Mouse (Mus musculus) ES-CJ7 (cell line): ENCODE data around the gene Gata5.
A peak's percentile ranks its signal among the peaks of the same experiment; 100 is the strongest.

Experiments used
- DNase-seq: peaks from one replicate; pipeline ENCODE4 v3.0.0; 2011; ENCODE audit warnings: low read depth, low spot score

Gata5 gene

GRCm38 (mm10) chr2:180307680-180308079 lies 26.8 kb downstream of the Gata5 start:
- no peak for DNase-seq

- DNase-seq: no peak
These were observed 27.9 kb downstream of the Gata5 start for GRCm38 (mm10) chr2:180306423-180307168.

- DNase-seq: no peak
These were observed 28.5 kb downstream of the Gata5 start for GRCm38 (mm10) chr2:180306009-180306408.

- DNase-seq: no peak
These were observed 29.0 kb downstream of the Gata5 start for GRCm38 (mm10) chr2:180305490-180305889.

GRCm38 (mm10) chr2:180304554-180304953 lies 29.9 kb downstream of the Gata5 start:
- DNase-seq: no peak

GRCm38 (mm10) chr2:180303468-180303867 lies 31.0 kb downstream of the Gata5 start:
- no peak for DNase-seq

- DNase-seq: no peak
These were observed 32.3 kb downstream of the Gata5 start for GRCm38 (mm10) chr2:180302201-180302600.

GRCm38 (mm10) chr2:180300771-180301170 lies 33.7 kb downstream of the Gata5 start:
- no peak for DNase-seq

- no peak for DNase-seq
These were observed 34.2 kb downstream of the Gata5 start for GRCm38 (mm10) chr2:180300252-180300651.

GRCm38 (mm10) chr2:180292906-180293305 lies 41.6 kb downstream of the Gata5 start:
- DNase-seq: peak; percentile 74

GRCm38 (mm10) chr2:180292026-180292425 lies 42.5 kb downstream of the Gata5 start:
- no peak for DNase-seq

- DNase-seq: no peak
These were observed 42.9 kb downstream of the Gata5 start for GRCm38 (mm10) chr2:180291566-180291965.

GRCm38 (mm10) chr2:180290503-180290902 lies 44.0 kb downstream of the Gata5 start:
- DNase-seq: no peak

GRCm38 (mm10) chr2:180289440-180290108 lies 44.9 kb downstream of the Gata5 start, which contains the start of gene Rbbp8nl:
TSS of gene Rbbp8nl (minus strand) at chr2:180289879.
- no peak for DNase-seq

GRCm38 (mm10) chr2:180288966-180289365 lies 45.5 kb downstream of the Gata5 start:
- no peak for DNase-seq

GRCm38 (mm10) chr2:180279321-180279720 lies 55.2 kb downstream of the Gata5 start:
- DNase-seq: no peak

GRCm38 (mm10) chr2:180277773-180278320 lies 56.7 kb downstream of the Gata5 start:
- DNase-seq: peak; percentile 70

GRCm38 (mm10) chr2:180276851-180277259 lies 57.6 kb downstream of the Gata5 start:
- DNase-seq: no peak

GRCm38 (mm10) chr2:180276385-180276784 lies 58.1 kb downstream of the Gata5 start:
- DNase-seq: no peak

- peak; percentile 96 for DNase-seq
These were observed 58.7 kb downstream of the Gata5 start for GRCm38 (mm10) chr2:180275836-180276235.
